Mouse (Mus musculus): ENCODE results near the gene Phactr1. TPM values are rescaled to one million over a fixed set of nuclear protein-coding genes. Genes with fewer than 3 reads are reported as not detected.

The Phactr1 gene
- polyA plus RNA-seq, 2 experiments = 3.6 to 6.7 TPM

DNA sequence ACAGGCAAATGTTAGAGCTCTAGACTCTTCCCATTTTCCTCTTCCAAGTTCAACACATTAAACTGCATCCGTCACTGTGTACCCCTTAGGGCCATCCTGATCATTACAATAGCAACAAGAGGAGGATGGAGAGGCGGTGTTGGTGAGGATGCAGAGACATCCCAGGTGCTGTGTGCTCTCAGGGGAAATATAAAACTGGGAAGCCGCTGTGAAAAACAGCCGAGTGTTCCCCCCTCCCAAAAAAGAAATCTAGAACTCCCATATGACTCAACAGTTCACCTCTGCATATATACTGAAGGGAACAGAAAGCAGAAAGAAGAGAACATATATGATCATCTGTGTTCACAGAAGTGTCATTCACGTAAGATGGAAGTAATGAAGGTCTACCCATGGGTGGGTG is 342.6 kb downstream of the Phactr1 start:
- Histone ChIP-seq H3K4me1 (ENCODE audit: control insufficient read depth, insufficient read depth, low read length) (no peaks in the 10 kb centered on the region), H3K36me3 (ENCODE audit: control insufficient read depth, insufficient read depth, low read length) (no peaks in the 10 kb centered on the region), H3K27ac (replicated peaks; ENCODE audit: low read depth, low read length) (no peak overlapping the region), H3K9ac (ENCODE audit: low read depth, low read length, severe bottlenecking) (no peak overlapping the region), H3K4me2 (replicated peaks; ENCODE audit: low read depth, low read length, severe bottlenecking) (no peak overlapping the region), H3K4me3 (replicated peaks; ENCODE audit: low read length) (no peak overlapping the region), H3K27me3 (ENCODE audit: control insufficient read depth, insufficient read depth, low read length) (no peaks in the 10 kb centered on the region), H3K9me3 (ENCODE audit: control insufficient read depth, low read length) (no peaks in the 10 kb centered on the region)
- 71% methylated on average over 5 of the region's 5 CpGs for WGBS
- DNase-seq (ENCODE audit: low spot score) (no peak), ATAC-seq (ENCODE audit: low FRiP score, low read depth) (no peak)
- no peak for TF ChIP-seq POLR2A (IDR thresholded peaks at IDR 0.05; ENCODE audit: borderline replicate concordance, extremely low read depth, insufficient read depth, insufficient read length)

DNA sequence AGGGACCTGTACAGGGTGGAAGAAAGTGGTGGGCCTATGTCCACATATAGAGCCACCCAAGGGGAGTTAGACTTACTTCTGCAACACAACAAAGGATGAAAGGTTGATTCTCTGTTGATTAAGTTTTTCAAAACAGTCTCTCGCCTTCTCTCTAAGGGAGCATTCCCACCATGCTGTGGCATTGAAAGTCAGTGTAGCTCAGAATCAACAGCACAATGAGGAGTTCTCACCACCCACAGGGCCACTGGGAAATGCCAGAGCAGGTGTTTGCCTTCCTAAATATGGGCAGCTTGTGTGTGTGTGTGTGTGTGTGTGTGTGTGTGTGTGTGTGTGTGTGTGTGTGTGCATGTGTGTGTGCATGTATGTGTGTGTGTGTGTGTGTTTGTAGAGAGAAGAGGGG is 347.1 kb downstream of the Phactr1 start:
- Histone ChIP-seq H3K36me3 (ENCODE audit: control insufficient read depth, insufficient read depth, low read length) (no peaks in the 10 kb centered on the region), H3K9ac (ENCODE audit: low read depth, low read length, severe bottlenecking) (no peak overlapping the region), H3K9me3 (ENCODE audit: control insufficient read depth, low read length) (no peaks in the 10 kb centered on the region), H3K27ac (replicated peaks; ENCODE audit: low read depth, low read length) (no peak overlapping the region), H3K4me1 (ENCODE audit: control insufficient read depth, insufficient read depth, low read length) (no peaks in the 10 kb centered on the region), H3K4me3 (replicated peaks; ENCODE audit: low read length) (no peak overlapping the region), H3K27me3 (ENCODE audit: control insufficient read depth, insufficient read depth, low read length) (no peaks in the 10 kb centered on the region), H3K4me2 (replicated peaks; ENCODE audit: low read depth, low read length, severe bottlenecking) (no peak overlapping the region)
- no peak for ATAC-seq (ENCODE audit: low FRiP score, low read depth)
- no peak for DNase-seq (ENCODE audit: low spot score)
- TF ChIP-seq POLR2A (IDR thresholded peaks at IDR 0.05; ENCODE audit: borderline replicate concordance, extremely low read depth, insufficient read depth, insufficient read length) = no peak
- 85% methylated on average over 1 of the region's 1 CpGs for WGBS

DNA sequence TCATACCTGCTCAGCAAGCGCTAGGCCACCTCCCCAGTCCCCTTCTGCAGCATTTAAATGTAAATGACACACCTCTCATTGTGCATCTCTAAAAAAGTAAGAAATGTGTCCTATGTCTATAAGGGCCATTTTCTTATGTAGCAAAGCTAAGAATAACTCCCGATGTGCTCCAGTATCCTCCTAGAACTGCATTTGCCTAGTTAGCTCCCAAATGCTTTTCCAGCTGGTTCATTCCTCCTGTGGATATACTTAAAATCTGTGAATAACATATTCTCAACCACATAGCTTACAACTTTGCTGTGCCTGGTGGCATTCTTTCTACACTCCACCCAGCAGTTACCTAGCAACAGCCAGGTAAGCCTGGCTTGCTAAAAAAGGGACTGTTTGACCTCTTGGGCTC is 349.8 kb downstream of the Phactr1 start:
- no peak overlapping the region for H3K4me3 ChIP-seq (replicated peaks; ENCODE audit: low read length)
- no peaks in the 10 kb centered on the region for H3K36me3 ChIP-seq (ENCODE audit: control insufficient read depth, insufficient read depth, low read length)
- no peak overlapping the region for H3K9ac ChIP-seq (ENCODE audit: low read depth, low read length, severe bottlenecking)
- WGBS = 75% methylated on average over 2 of the region's 2 CpGs
- no peaks in the 10 kb centered on the region; the same call in 1 of the 2 replicates for H3K9me3 ChIP-seq (ENCODE audit: control insufficient read depth, low read length)
- H3K27me3 ChIP-seq (ENCODE audit: control insufficient read depth, insufficient read depth, low read length) = no peaks in the 10 kb centered on the region
- no peak overlapping the region for H3K4me2 ChIP-seq (replicated peaks; ENCODE audit: low read depth, low read length, severe bottlenecking)
- no peaks in the 10 kb centered on the region for H3K4me1 ChIP-seq (ENCODE audit: control insufficient read depth, insufficient read depth, low read length)
- H3K27ac ChIP-seq (replicated peaks; ENCODE audit: low read depth, low read length) = no peak overlapping the region
- TF ChIP-seq POLR2A (IDR thresholded peaks at IDR 0.05; ENCODE audit: borderline replicate concordance, extremely low read depth, insufficient read depth, insufficient read length) = no peak
- ATAC-seq (ENCODE audit: low FRiP score, low read depth) (no peak), DNase-seq (ENCODE audit: low spot score) (no peak)

DNA sequence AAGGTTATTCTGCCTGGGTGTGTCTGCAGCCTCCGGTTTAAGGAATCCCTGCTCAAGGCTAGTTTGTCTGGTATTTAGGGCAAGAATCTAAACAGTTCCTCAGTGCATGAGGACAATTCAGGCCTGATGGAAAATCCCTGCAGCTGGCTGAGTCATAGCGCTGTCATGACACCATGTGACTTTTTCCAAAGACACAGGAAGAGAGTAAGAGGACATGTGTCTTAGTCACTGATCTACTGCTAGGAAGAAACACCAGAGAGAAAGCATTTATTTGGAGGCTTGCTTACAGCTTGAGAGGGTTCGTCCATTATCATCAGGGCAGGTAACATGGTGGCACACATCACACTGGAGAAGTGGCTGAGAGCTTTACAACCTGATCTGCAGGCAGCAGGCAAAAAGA is 352.0 kb downstream of the Phactr1 start:
- TF ChIP-seq POLR2A (IDR thresholded peaks at IDR 0.05; ENCODE audit: borderline replicate concordance, extremely low read depth, insufficient read depth, insufficient read length) = no peak
- WGBS = 87% methylated on average over 3 of the region's 3 CpGs
- no peak overlapping the region for H3K27ac ChIP-seq (replicated peaks; ENCODE audit: low read depth, low read length)
- DNase-seq (ENCODE audit: low spot score) (no peak), ATAC-seq (ENCODE audit: low FRiP score, low read depth) (no peak)
- H3K9me3 ChIP-seq (ENCODE audit: control insufficient read depth, low read length) = no peaks in the 10 kb centered on the region; the same call in 1 of the 2 replicates
- H3K9ac ChIP-seq (ENCODE audit: low read depth, low read length, severe bottlenecking) = no peak overlapping the region
- H3K4me1 ChIP-seq (ENCODE audit: control insufficient read depth, insufficient read depth, low read length) = no peaks in the 10 kb centered on the region
- no peaks in the 10 kb centered on the region for H3K27me3 ChIP-seq (ENCODE audit: control insufficient read depth, insufficient read depth, low read length)
- H3K4me3 ChIP-seq (replicated peaks; ENCODE audit: low read length) = no peak overlapping the region
- no peak overlapping the region for H3K4me2 ChIP-seq (replicated peaks; ENCODE audit: low read depth, low read length, severe bottlenecking)
- H3K36me3 ChIP-seq (ENCODE audit: control insufficient read depth, insufficient read depth, low read length) = no peaks in the 10 kb centered on the region

DNA sequence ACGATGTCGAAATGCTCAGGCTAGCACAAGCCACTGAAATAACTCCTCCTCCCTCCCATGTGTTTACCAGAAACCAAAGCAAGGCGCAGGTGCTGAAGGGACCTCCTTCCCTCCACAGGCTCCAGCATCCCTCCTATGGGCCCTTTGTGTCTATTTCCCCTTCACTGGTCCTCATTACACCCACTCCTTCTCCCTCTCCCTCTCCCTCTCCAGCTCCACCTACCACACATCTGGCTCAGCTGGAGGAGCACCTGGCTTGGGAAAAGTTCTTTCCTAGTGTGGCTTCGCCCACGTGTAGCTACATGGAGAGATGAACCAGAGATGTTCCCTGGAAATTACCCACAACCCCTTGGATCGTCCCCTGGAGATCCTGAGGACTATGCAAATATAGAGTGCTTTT is 356.1 kb downstream of the Phactr1 start:
- ATAC-seq (ENCODE audit: low FRiP score, low read depth) (no peak), DNase-seq (ENCODE audit: low spot score) (no peak)
- TF ChIP-seq POLR2A (IDR thresholded peaks at IDR 0.05; ENCODE audit: borderline replicate concordance, extremely low read depth, insufficient read depth, insufficient read length) = no peak
- Histone ChIP-seq H3K27me3 (ENCODE audit: control insufficient read depth, insufficient read depth, low read length) (no peaks in the 10 kb centered on the region), H3K36me3 (ENCODE audit: control insufficient read depth, insufficient read depth, low read length) (no peaks in the 10 kb centered on the region), H3K9me3 (ENCODE audit: control insufficient read depth, low read length) (no peaks in the 10 kb centered on the region; the same call in 1 of the 2 replicates), H3K4me3 (replicated peaks; ENCODE audit: low read length) (no peak overlapping the region), H3K4me1 (ENCODE audit: control insufficient read depth, insufficient read depth, low read length) (no peaks in the 10 kb centered on the region), H3K9ac (ENCODE audit: low read depth, low read length, severe bottlenecking) (no peak overlapping the region), H3K27ac (replicated peaks; ENCODE audit: low read depth, low read length) (no peak overlapping the region), H3K4me2 (replicated peaks; ENCODE audit: low read depth, low read length, severe bottlenecking) (no peak overlapping the region)
- 51% methylated on average over 6 of the region's 6 CpGs for WGBS

DNA sequence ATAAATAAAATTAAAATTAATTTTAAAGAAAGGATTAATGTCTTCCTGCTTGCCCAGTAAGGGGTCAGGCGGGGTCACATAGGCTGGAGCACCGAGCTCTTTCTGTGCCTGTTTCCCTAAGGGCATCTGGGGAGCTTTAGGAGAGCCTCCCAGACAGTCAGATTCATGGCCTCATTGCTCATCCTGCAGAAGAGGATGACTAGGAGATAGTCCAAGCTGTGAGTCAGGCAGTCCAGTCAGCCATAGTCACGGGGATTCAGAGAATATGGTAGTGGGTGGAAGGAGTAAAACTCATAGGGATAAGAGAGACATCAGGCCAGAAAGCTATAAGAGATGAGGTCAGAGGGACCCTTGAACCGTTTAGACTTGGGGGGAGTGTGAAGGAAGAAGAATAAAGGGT is 362.3 kb downstream of the Phactr1 start:
- 69% methylated on average over 4 of the region's 4 CpGs for WGBS
- no peaks in the 10 kb centered on the region for H3K4me1 ChIP-seq (ENCODE audit: control insufficient read depth, insufficient read depth, low read length)
- no peak overlapping the region for H3K27ac ChIP-seq (replicated peaks; ENCODE audit: low read depth, low read length)
- H3K4me3 ChIP-seq (replicated peaks; ENCODE audit: low read length) = no peak overlapping the region
- DNase-seq (ENCODE audit: low spot score) = no peak
- no peak overlapping the region for H3K9ac ChIP-seq (ENCODE audit: low read depth, low read length, severe bottlenecking)
- no peak overlapping the region for H3K4me2 ChIP-seq (replicated peaks; ENCODE audit: low read depth, low read length, severe bottlenecking)
- H3K9me3 ChIP-seq (ENCODE audit: control insufficient read depth, low read length) = no peaks in the 10 kb centered on the region
- no peaks in the 10 kb centered on the region for H3K27me3 ChIP-seq (ENCODE audit: control insufficient read depth, insufficient read depth, low read length)
- no peak for TF ChIP-seq POLR2A (IDR thresholded peaks at IDR 0.05; ENCODE audit: borderline replicate concordance, extremely low read depth, insufficient read depth, insufficient read length)
- ATAC-seq (ENCODE audit: low FRiP score, low read depth) = no peak
- no peaks in the 10 kb centered on the region for H3K36me3 ChIP-seq (ENCODE audit: control insufficient read depth, insufficient read depth, low read length)
